Mouse (Mus musculus) olfactory bulb, adult 2 months (tissue): ENCODE measurements around the gene Rhno1.

Experiments
- CTCF ChIP-seq: fragments of 200-500 bp; IDR thresholded peaks from 2 replicates; pipeline ENCODE4 v1.5.1; 2012; ENCODE audit warnings: low read depth, mild to moderate bottlenecking, low read length, moderate library complexity; ENCODE audit not compliant: insufficient read depth
- POLR2A ChIP-seq: fragments of 200-500 bp; IDR thresholded peaks from 2 replicates; pipeline ENCODE4 v1.6.1; 2012; ENCODE audit warnings: mild to moderate bottlenecking, low read depth, low read length, moderate library complexity; ENCODE audit not compliant: insufficient read depth

GRCm38 (mm10) chr6:128399421-128400185 lies 36.9 kb upstream of the Rhno1 start:
- TF ChIP-seq POLR2A (no peak), CTCF (no peak)
